In the genomic region with DNA sequence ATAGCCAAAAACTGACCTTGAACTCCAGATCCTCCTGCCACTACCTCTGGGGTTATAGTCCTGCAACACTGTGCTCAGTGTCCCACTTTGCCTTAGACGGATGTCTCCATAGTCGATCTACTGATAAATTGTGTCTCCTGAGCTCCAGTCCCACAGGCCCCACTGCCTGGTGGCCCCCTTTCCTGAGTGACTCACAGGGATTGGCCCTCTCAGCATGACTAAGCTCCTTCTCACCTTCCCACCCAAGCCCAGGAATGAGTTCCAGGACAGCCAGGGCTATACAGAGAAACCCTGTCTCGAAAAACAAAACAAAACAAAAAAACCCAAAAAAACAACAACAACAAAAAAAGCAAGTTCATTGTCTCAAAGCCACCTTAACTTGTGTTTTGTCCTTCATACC, we compare ENCODE assay signal across 23 mouse cellular contexts. TPM values are rescaled to one million over a fixed set of nuclear protein-coding genes. Genes with fewer than 3 reads are reported as not detected.
"Had no signal": no experiment of that assay in that cellular context is flagged by ENCODE, and none has a peak within 500 bp of the region (broad histone marks: within the 10 kb centered on the region; RNA-seq: fewer than 3 reads in every experiment).

No protein-coding gene starts in this region.

- DNase-seq: heart, postnatal 10 days; heart, postnatal 14 days; heart, postnatal 36 days; heart, postnatal 4 days; kidney, adult 11 months; kidney, adult 18-20 months; kidney, adult 2 months; kidney, adult 8-10 months; kidney, adult 9 months; kidney, postnatal 10 days; kidney, postnatal 14 days; kidney, postnatal 25 days; kidney, postnatal 36 days; kidney, postnatal 4 days; layer of hippocampus, adult 9-11 months; layer of hippocampus, postnatal 36 days had no signal

- ATAC-seq: hindbrain, embryonic 16.5 days; hindbrain, postnatal 0 days; inflammation-experienced regulatory T-cells, adult 6 months; intestine, embryonic 15.5 days; intestine, embryonic 16.5 days; intestine, postnatal 0 days had no signal

RNA-seq across cellular contexts. Expression of a gene that starts 13.3 kb away (rescaled TPM):
- total RNA-seq: hematopoietic stem cell, adult 5-6 weeks had no signal
